Mouse (Mus musculus) CD8-positive naive resting alpha-beta T cell, adult 2 months (primary cell): ENCODE data around the gene Tnfsf10.
A peak's percentile ranks its signal among the peaks of the same experiment; 100 is the strongest.

Experiments used
- DNase-seq, 2 experiments: peaks; one replicate each; pipeline ENCODE4 v3.0.0; 2022; ENCODE audit warnings: low read depth in 2 of 2, low spot score in 2 of 2

Gene Tnfsf10

GRCm38 (mm10) chr3:27302339-27303022 lies 14.3 kb upstream of the Tnfsf10 start:
- DNase-seq: no peak

GRCm38 (mm10) chr3:27306815-27307214 lies 10.0 kb upstream of the Tnfsf10 start:
- DNase-seq: no peak

- DNase-seq: no peak
Observed at GRCm38 (mm10) chr3:27310973-27311372, 5.9 kb upstream of the Tnfsf10 start.

GRCm38 (mm10) chr3:27311475-27311874 lies 5.4 kb upstream of the Tnfsf10 start:
- DNase-seq: no peak

- no peak for DNase-seq
Observed at GRCm38 (mm10) chr3:27314506-27315164, 2.2 kb upstream of the Tnfsf10 start.

- no peak for DNase-seq
Observed at GRCm38 (mm10) chr3:27317288-27318024, 628 bp downstream of the Tnfsf10 start.

- no peak for DNase-seq
Observed at GRCm38 (mm10) chr3:27319650-27320049, 2.8 kb downstream of the Tnfsf10 start.

- DNase-seq: no peak
Observed at GRCm38 (mm10) chr3:27320613-27321495, 4.0 kb downstream of the Tnfsf10 start.

GRCm38 (mm10) chr3:27322591-27322990 lies 5.8 kb downstream of the Tnfsf10 start:
- no peak for DNase-seq

- no peak for DNase-seq
Observed at GRCm38 (mm10) chr3:27323551-27323950, 6.7 kb downstream of the Tnfsf10 start.

- no peak for DNase-seq
Observed at GRCm38 (mm10) chr3:27326633-27327191, 9.9 kb downstream of the Tnfsf10 start.

- DNase-seq: no peak
Observed at GRCm38 (mm10) chr3:27330706-27331105, 13.9 kb downstream of the Tnfsf10 start.

GRCm38 (mm10) chr3:27338437-27338836 lies 21.6 kb downstream of the Tnfsf10 start:
- DNase-seq: no peak

- no peak for DNase-seq
Observed at GRCm38 (mm10) chr3:27338887-27339286, 22.1 kb downstream of the Tnfsf10 start.

- no peak for DNase-seq
Observed at GRCm38 (mm10) chr3:27340757-27341156, 23.9 kb downstream of the Tnfsf10 start.

GRCm38 (mm10) chr3:27342462-27342861 lies 25.6 kb downstream of the Tnfsf10 start:
- no peak for DNase-seq

GRCm38 (mm10) chr3:27345526-27345925 lies 28.7 kb downstream of the Tnfsf10 start:
- peak; percentile 65 to 74 for DNase-seq

GRCm38 (mm10) chr3:27348462-27348861 lies 31.6 kb downstream of the Tnfsf10 start:
- DNase-seq: no peak

GRCm38 (mm10) chr3:27351105-27351504 lies 34.3 kb downstream of the Tnfsf10 start:
- DNase-seq: no peak

- DNase-seq: no peak
Observed at GRCm38 (mm10) chr3:27359100-27359720, 42.4 kb downstream of the Tnfsf10 start.
